Mouse (Mus musculus) limb, embryonic 10.5 days (tissue): ENCODE results near the gene Retsat. TPM values are rescaled to one million over a fixed set of nuclear protein-coding genes. Genes with fewer than 3 reads are reported as not detected.

Experiments used
- DNase-seq: peaks from one replicate; pipeline ENCODE4 v3.0.0-alpha.2; 2017; ENCODE audit warnings: low spot score
- H3K27ac ChIP-seq: fragments of 300-500 bp; sonication (generic); 2 replicates; pipeline ENCODE4 v1.5.1; 2016; ENCODE audit warnings: mild to moderate bottlenecking
- H3K27me3 ChIP-seq: fragments of 300-500 bp; sonication (generic); 2 replicates; pipeline ENCODE4 v1.6.1; 2016; ENCODE audit warnings: low read depth, mild to moderate bottlenecking; ENCODE audit not compliant: poor library complexity, severe bottlenecking
- H3K36me3 ChIP-seq: fragments of 300-500 bp; sonication (generic); 2 replicates; pipeline ENCODE4 v1.6.1; 2016; ENCODE audit warnings: mild to moderate bottlenecking, moderate library complexity
- H3K4me1 ChIP-seq: fragments of 300-500 bp; sonication (generic); 2 replicates; pipeline ENCODE4 v1.6.1; 2016
- H3K4me3 ChIP-seq: fragments of 300-500 bp; sonication (generic); 2 replicates; pipeline ENCODE4 v1.5.1; 2016; ENCODE audit warnings: mild to moderate bottlenecking, moderate library complexity
- H3K9me3 ChIP-seq: fragments of 300-500 bp; sonication (generic); replicated peaks from 2 replicates; pipeline ENCODE4 v1.6.1; 2016; ENCODE audit warnings: mild to moderate bottlenecking
- WGBS: fragments of 180-500 bp; shearing (Covaris S2); methylation state at CpG from one replicate; pipeline ENCODE4 v1.1.7; 2016; 5-methylcytosine and 5-hydroxymethylcytosine counted together
- polyA plus RNA-seq: library from polyadenylated mRNA; unstranded; fragments of >200 nt; fragmentation: Nextera tagmentation; extraction: Ambion mirVana; gene quantifications from 2 replicates; pipeline ENCODE4 v1.2.1, GENCODE M21; 2016

The Retsat gene
- polyA plus RNA-seq, 1 experiment from 2014 or later = 10.1 TPM

DNA sequence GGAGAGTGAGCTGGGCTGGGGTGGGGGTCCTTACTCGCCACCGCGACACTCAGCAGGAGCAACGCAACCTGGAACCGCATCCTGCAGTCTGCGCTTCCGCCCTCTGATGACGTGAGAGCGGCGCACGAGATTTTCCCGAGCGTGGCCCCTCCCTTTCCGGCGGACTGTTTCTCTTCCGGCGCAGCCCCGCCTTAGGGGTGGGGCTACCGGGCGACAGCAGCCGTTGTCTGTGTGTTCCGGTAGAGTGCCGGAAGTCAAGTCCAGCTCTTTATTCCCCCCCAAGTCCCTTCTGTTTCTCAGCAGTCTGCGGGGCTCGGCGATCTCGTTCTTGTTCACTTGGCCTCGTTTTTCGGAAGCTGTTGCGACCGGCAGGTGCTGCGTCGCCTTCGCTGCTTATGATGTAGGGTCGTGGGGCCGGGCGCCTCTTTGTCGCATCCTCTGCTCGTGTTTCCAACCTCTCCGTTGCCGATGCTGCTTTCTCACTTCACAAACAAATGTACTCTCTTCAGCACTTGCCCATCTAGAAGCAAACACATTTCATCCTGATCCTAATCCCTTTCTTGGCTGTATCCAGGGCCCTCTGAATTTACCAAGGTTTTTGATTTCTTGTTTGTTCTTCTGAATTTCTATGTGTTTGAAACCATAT lies 18.5 kb downstream of the Retsat start, which contains the start of gene Tgoln1:
Gene Tgoln1 (minus strand): TSS at position 358 of the 646 bp plus-strand sequence.
- H3K4me3 ChIP-seq = peak within 1 kb of the TSS; percentile 85
- no peaks in the 10 kb centered on the region for H3K9me3 ChIP-seq
- H3K27me3 ChIP-seq = no peaks in the 10 kb centered on the region
- peaks cover 29% of the 10 kb centered on the region for H3K4me1 ChIP-seq
- peaks cover 21% of the 10 kb centered on the region for H3K36me3 ChIP-seq
- under 1% methylated on average over 41 of the region's 41 CpGs for WGBS
- peak; percentile 97 for DNase-seq
- H3K27ac ChIP-seq = peak within 1 kb of the TSS; percentile 86

GRCm38 (mm10) chr6:72619734-72620532 lies 21.7 kb downstream of the Retsat start:
- H3K36me3 ChIP-seq = 0 out of 2 replicates have a peak, but pooled peaks cover 3% of the 10 kb centered on the region
- no peak overlapping the region for H3K27ac ChIP-seq
- H3K4me1 ChIP-seq = peaks cover 18% of the 10 kb centered on the region
- 66% methylated on average over 12 of the region's 12 CpGs for WGBS
- no peak for DNase-seq
- H3K9me3 ChIP-seq = no peaks in the 10 kb centered on the region
- no peak overlapping the region for H3K4me3 ChIP-seq
- no peaks in the 10 kb centered on the region for H3K27me3 ChIP-seq

GRCm38 (mm10) chr6:72620920-72621319 lies 22.6 kb downstream of the Retsat start:
- no peaks in the 10 kb centered on the region for H3K9me3 ChIP-seq
- DNase-seq = no peak
- WGBS = 89% methylated on average over 5 of the region's 5 CpGs

DNA sequence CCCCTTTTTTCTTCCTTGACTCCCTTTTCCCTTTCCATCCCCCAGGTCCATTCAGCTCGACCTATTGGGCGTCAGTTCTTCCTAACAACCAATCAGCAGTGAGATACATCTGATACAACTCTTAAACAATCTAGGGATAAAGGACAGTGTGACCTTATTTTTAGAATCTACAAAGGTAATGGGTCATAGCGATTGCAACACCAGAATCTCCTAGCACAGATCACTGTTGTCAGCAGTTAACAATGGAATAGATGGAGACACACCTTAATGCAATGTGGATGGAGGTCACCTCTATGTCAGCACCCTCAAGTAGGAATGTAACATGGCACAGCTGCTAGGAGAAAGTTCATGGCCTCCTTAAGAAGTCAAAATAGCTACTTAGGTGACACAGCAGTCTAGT lies 24.6 kb downstream of the Retsat start:
- H3K27me3 ChIP-seq = no peaks in the 10 kb centered on the region
- H3K9me3 ChIP-seq = no peaks in the 10 kb centered on the region
- no peak overlapping the region for H3K4me3 ChIP-seq
- no peaks in the 10 kb centered on the region for H3K4me1 ChIP-seq
- DNase-seq = no peak
- 48% methylated on average over 3 of the region's 3 CpGs for WGBS
- H3K36me3 ChIP-seq = peaks cover 30% of the 10 kb centered on the region
- H3K27ac ChIP-seq = no peak overlapping the region

More at GRCm38 (mm10) chr6:72620920-72621319, 22.6 kb downstream of the Retsat start:
- no peak overlapping the region for H3K27ac ChIP-seq
- peaks cover 11% of the 10 kb centered on the region for H3K36me3 ChIP-seq
- H3K4me1 ChIP-seq = peaks cover 8% of the 10 kb centered on the region
- H3K4me3 ChIP-seq = no peak overlapping the region
- no peaks in the 10 kb centered on the region for H3K27me3 ChIP-seq

DNA sequence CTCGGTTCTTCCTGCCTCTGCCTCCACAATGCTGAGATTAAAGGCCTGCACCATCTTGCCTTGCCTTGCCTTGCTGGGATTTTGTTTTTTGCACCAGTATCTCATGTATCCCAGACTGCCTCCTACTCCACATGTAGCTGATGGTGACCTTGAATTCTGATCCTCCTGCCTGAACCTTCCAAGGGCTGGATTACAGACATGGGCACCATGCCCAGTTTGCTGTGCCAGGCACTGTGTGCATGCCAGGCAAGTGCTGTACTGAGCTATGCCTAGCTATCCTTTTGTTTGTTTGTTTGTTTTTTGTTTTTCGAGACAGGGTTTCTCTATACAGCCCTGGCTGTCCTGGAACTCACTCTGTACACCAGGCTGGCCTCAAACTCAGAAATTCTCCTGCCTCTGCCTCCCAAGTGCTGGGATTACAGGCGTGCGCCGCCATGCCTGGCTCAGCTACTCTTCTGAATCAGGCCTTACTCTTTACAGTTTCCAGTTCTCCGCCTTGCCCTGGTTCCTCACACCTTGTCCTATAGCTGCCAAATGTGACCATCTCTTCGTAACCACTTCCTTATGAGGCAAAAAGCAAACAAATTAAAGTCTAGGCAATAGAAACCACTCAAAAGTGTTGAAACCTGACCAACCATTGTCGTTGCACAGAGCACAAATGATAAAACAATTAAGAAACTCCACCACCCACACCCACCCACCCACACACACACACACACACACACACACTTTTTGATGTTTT lies 25.6 kb downstream of the Retsat start:
- no peaks in the 10 kb centered on the region for H3K9me3 ChIP-seq
- 94% methylated on average over 8 of the region's 8 CpGs for WGBS
- H3K4me1 ChIP-seq = no peaks in the 10 kb centered on the region
- H3K36me3 ChIP-seq = peaks cover 39% of the 10 kb centered on the region
- no peak overlapping the region for H3K4me3 ChIP-seq
- no peak overlapping the region for H3K27ac ChIP-seq
- no peaks in the 10 kb centered on the region for H3K27me3 ChIP-seq
- no peak for DNase-seq

DNA sequence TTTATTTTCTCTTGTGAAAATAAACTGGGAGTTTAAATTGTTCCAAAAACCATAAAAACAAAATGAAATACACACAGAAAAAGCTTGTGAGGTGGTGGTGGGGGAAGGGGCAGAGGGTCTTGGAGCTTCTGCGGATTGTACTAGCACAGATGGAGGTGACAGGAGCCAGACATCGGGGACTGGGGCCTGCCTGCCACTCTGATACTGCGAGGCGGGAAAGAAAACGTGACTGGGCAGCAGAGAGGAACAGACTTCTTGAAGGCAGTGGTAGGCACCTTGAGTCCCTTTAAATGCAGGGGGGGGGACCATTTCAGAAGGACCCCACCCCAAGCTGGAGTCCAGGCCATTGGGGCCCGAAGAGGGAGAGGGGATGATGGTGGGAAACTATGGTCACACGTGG lies 28.1 kb downstream of the Retsat start:
- peaks cover 65% of the 10 kb centered on the region for H3K36me3 ChIP-seq
- WGBS = 87% methylated on average over 7 of the region's 7 CpGs

GRCm38 (mm10) chr6:72627276-72627675 lies 29.0 kb downstream of the Retsat start:
- no peaks in the 10 kb centered on the region for H3K27me3 ChIP-seq
- H3K4me3 ChIP-seq = no peak overlapping the region
- H3K27ac ChIP-seq = no peak overlapping the region
- H3K4me1 ChIP-seq = no peaks in the 10 kb centered on the region
- 94% methylated on average over 16 of the region's 16 CpGs for WGBS
- no peaks in the 10 kb centered on the region for H3K9me3 ChIP-seq
- peaks cover 74% of the 10 kb centered on the region for H3K36me3 ChIP-seq
- no peak for DNase-seq

More for the DNA sequence above, 28.1 kb downstream of the Retsat start:
- no peak overlapping the region for H3K4me3 ChIP-seq
- no peaks in the 10 kb centered on the region for H3K9me3 ChIP-seq
- DNase-seq = no peak
- no peak overlapping the region for H3K27ac ChIP-seq
- no peaks in the 10 kb centered on the region for H3K27me3 ChIP-seq
- H3K4me1 ChIP-seq = no peaks in the 10 kb centered on the region

DNA sequence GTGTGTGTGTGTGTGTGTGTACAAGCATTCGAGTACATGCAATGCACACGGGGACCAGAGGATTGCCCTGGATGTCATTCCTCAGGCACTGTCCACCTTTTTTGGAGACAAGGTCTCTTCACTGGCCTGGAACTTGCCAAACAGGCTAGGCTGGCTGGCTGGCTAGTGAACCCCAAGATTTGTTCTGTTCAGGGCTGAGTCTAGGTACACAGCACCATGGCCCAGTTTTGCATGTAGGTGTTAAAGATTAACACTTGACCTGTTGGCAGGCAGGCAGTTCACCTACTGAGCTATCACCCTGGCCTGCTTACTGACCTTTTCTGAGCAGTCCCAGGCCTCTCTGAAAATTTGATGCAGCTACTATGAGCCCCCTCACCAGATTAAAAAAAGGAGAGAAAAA lies 32.1 kb downstream of the Retsat start:
- WGBS = 91% methylated on average over 2 of the region's 2 CpGs
- Histone ChIP-seq H3K36me3 (peaks cover 90% of the 10 kb centered on the region), H3K27me3 (no peaks in the 10 kb centered on the region), H3K4me3 (no peak overlapping the region), H3K4me1 (no peaks in the 10 kb centered on the region), H3K9me3 (no peaks in the 10 kb centered on the region), H3K27ac (no peak overlapping the region)
- DNase-seq = no peak

DNA sequence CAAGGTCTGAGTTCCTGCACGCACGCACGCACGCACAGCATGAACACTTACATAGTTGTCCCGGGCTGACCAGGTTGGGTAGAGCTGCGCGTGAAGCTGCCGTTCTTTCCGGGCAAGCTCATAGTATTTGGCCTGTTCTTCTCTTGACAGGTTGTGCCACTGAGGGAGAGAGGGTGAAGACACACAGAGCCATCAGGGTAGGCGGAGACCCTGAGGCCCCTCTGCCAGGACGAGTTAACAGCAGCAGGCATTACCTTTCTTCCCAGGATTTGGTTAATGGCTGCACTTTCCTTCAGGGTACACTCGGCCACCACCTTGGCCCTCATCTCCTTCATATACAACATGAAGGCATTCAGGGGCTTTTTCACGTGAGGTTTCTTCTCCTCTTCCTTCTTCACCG lies 32.7 kb downstream of the Retsat start:
- WGBS = 88% methylated on average over 14 of the region's 14 CpGs
- peaks cover 84% of the 10 kb centered on the region for H3K36me3 ChIP-seq

DNA sequence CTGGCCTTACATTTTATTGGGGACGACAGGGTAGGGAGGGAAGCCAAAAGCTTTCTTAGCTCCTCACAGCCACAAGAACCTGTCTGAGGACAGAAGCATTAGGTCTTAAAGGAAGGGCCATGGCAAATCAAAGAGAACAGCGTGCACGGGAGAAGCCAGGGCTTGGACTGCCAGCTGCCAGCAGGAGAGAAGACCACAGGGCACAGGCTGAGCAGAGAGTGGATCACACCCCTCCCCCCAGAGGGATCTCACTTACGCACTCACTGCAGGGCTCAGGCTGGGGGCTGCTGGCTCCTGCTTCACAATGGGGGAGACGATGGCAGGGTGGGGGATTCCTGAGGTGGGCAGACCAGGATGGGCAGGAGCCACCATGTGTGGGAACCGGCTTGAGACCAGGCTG lies 33.4 kb downstream of the Retsat start:
- no peaks in the 10 kb centered on the region for H3K9me3 ChIP-seq
- H3K4me3 ChIP-seq = no peak overlapping the region
- H3K27me3 ChIP-seq = no peaks in the 10 kb centered on the region
- WGBS = 76% methylated on average over 6 of the region's 6 CpGs
- H3K36me3 ChIP-seq = peaks cover 77% of the 10 kb centered on the region
- no peak overlapping the region for H3K27ac ChIP-seq
- H3K4me1 ChIP-seq = peaks cover 10% of the 10 kb centered on the region
- DNase-seq = no peak

More for the DNA sequence above, 32.7 kb downstream of the Retsat start:
- Histone ChIP-seq H3K9me3 (no peaks in the 10 kb centered on the region), H3K27me3 (no peaks in the 10 kb centered on the region), H3K4me1 (peaks cover 4% of the 10 kb centered on the region; the same call in 1 of the 2 replicates), H3K4me3 (no peak overlapping the region), H3K27ac (no peak overlapping the region)
- no peak for DNase-seq

DNA sequence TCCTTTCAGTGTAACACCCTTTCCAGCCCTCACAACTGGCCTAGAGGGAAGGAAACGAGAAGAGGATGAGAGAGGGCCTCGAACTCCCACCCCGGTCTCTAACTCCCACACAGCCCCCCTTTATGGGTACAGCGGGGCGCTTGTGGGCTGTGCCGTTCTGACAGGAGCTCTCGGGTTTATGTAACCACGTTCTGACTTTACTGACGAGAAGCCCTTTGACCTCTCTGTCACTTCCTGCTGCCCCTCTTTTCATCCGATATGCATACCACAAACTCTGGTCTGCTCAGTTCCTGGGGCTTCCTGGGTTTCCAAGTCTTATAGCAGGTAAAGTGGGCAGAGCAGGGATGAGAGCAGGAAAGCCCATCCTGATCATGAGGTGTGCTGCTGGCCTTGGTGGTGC lies 36.0 kb downstream of the Retsat start:
- no peak overlapping the region for H3K4me3 ChIP-seq
- H3K4me1 ChIP-seq = peaks cover 10% of the 10 kb centered on the region
- H3K27ac ChIP-seq = no peak overlapping the region
- DNase-seq = no peak
- 73% methylated on average over 10 of the region's 10 CpGs for WGBS
- peaks cover 52% of the 10 kb centered on the region for H3K36me3 ChIP-seq
- H3K9me3 ChIP-seq = no peaks in the 10 kb centered on the region
- no peaks in the 10 kb centered on the region for H3K27me3 ChIP-seq

GRCm38 (mm10) chr6:72635760-72636431 lies 37.6 kb downstream of the Retsat start:
- no peak overlapping the region for H3K4me3 ChIP-seq
- peaks cover 10% of the 10 kb centered on the region for H3K4me1 ChIP-seq
- DNase-seq = peak; percentile 60
- H3K27me3 ChIP-seq = no peaks in the 10 kb centered on the region
- peaks cover 43% of the 10 kb centered on the region for H3K36me3 ChIP-seq
- peak overlapping the region; percentile 58 for H3K27ac ChIP-seq
- 48% methylated on average over 12 of the region's 12 CpGs for WGBS
- H3K9me3 ChIP-seq = no peaks in the 10 kb centered on the region
